ENCODE assay signal across 13 mouse cellular contexts in the genomic region with DNA sequence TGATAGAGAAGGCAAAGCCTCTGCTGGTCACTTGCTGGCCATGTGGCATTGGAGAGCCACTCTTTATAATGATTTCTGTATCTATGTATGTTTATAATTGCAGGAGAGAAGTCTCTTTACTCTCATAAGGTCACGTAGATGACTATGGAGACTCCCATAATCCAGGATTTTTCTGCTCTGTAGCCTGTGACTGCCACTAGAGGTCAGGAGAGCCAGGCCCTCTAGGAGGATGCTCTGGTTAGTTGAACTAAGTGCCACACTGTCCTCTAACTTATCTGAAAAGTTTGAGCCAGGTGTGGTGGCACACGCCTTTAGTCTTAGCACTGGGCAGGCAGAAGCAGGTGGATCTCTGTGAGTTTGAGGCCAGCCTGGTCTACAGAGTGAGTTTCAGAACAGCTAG. TPM values are rescaled to one million over a fixed set of nuclear protein-coding genes. Genes with fewer than 3 reads are reported as not detected.
DNase-seq lines count a peak whose midpoint lies in the region; ATAC-seq and TF ChIP-seq lines count a peak whose summit lies in the region.
"Had no signal": no experiment of that assay in that cellular context is flagged by ENCODE, and none has a peak within 500 bp of the region (broad histone marks: within the 10 kb centered on the region; RNA-seq: fewer than 3 reads in every experiment).

No protein-coding gene starts in this region.

- peak; percentile 46 for TF ChIP-seq RAD21 in MEL (IDR thresholded peaks at IDR 0.05; ENCODE audit: low read depth, low read length)

- H3K4me3 ChIP-seq in heart, postnatal 0 days (ENCODE audit: low read depth, low read length): no peak overlapping the region
- H3K4me3 ChIP-seq in heart, embryonic 12.5 days: no peak overlapping the region
- H3K4me3 ChIP-seq in lung, postnatal 0 days (ENCODE audit: low read depth, low read length): no peak overlapping the region
- H3K4me3 ChIP-seq in MEL (ENCODE audit: control insufficient read depth in 1 of 2, insufficient read depth in 1 of 2, low read depth in 2 of 2, low read length in 2 of 2): no peak overlapping the region
- no peak overlapping the region for H3K4me3 ChIP-seq in embryonic fibroblast, embryonic 13.5 days (ENCODE audit: insufficient read depth, low read length)
- H3K4me3 ChIP-seq: myocyte had no signal

- 38% methylated on average over 2 of the region's 2 CpGs for WGBS in heart, postnatal 0 days
- WGBS in heart, embryonic 12.5 days: 39% methylated on average over 2 of the region's 2 CpGs
- WGBS in lung, postnatal 0 days: 51% methylated on average over 2 of the region's 2 CpGs

- no peak for TF ChIP-seq EP300 in heart, postnatal 0 days (IDR thresholded peaks at IDR 0.05; ENCODE audit: low read depth)
- no peak for TF ChIP-seq EP300 in lung, postnatal 0 days (IDR thresholded peaks at IDR 0.05)
- no peak for TF ChIP-seq EP300 in MEL (IDR thresholded peaks at IDR 0.05; ENCODE audit: low read depth in 1 of 2, low read length in 2 of 2)

- no peaks in the 10 kb centered on the region for H3K9me3 ChIP-seq in heart, postnatal 0 days (replicated peaks; ENCODE audit: control insufficient read depth, low read length)
- H3K9me3 ChIP-seq in heart, embryonic 12.5 days (replicated peaks): no peaks in the 10 kb centered on the region
- H3K9me3 ChIP-seq in lung, postnatal 0 days (ENCODE audit: low read length): no peaks in the 10 kb centered on the region
- H3K9me3 ChIP-seq in MEL (replicated peaks; ENCODE audit: insufficient read depth, low read length): no peaks in the 10 kb centered on the region

- H3K4me2 ChIP-seq in heart, postnatal 0 days (ENCODE audit: low read depth, low read length): no peak overlapping the region
- H3K4me2 ChIP-seq in heart, embryonic 12.5 days: no peak overlapping the region
- H3K4me2 ChIP-seq in lung, postnatal 0 days (replicated peaks; ENCODE audit: low read depth, low read length): no peak overlapping the region

- ATAC-seq in heart, postnatal 0 days (ENCODE audit: insufficient read depth, low read depth): no peak
- ATAC-seq in heart, embryonic 12.5 days (ENCODE audit: insufficient number of reproducible peaks, low FRiP score): no peak
- ATAC-seq in lung, postnatal 0 days: no peak

- no peak overlapping the region for H3K27ac ChIP-seq in heart, postnatal 0 days (ENCODE audit: low read depth)
- no peak overlapping the region for H3K27ac ChIP-seq in heart, embryonic 12.5 days (ENCODE audit: poor library complexity, severe bottlenecking)
- H3K27ac ChIP-seq in lung, postnatal 0 days (ENCODE audit: low read length): no peak overlapping the region
- H3K27ac ChIP-seq in MEL (ENCODE audit: control insufficient read depth, low read depth, low read length): no peak overlapping the region
- H3K27ac ChIP-seq in embryonic fibroblast, embryonic 13.5 days (ENCODE audit: insufficient read depth, low read length): no peak overlapping the region

- no peak overlapping the region for H3K9ac ChIP-seq in heart, postnatal 0 days (replicated peaks; ENCODE audit: low read depth, low read length)
- no peak overlapping the region for H3K9ac ChIP-seq in heart, embryonic 12.5 days
- H3K9ac ChIP-seq in lung, postnatal 0 days (replicated peaks; ENCODE audit: low read depth): no peak overlapping the region
- no peak overlapping the region for H3K9ac ChIP-seq in MEL (ENCODE audit: control insufficient read depth, low read depth, low read length, poor library complexity, severe bottlenecking)

- no peaks in the 10 kb centered on the region for H3K79me2 ChIP-seq in MEL (ENCODE audit: control insufficient read depth, insufficient read depth, low read length, poor library complexity)

- H3K4me1 ChIP-seq in heart, postnatal 0 days (ENCODE audit: control insufficient read depth, insufficient read depth): no peaks in the 10 kb centered on the region
- no peaks in the 10 kb centered on the region for H3K4me1 ChIP-seq in heart, embryonic 12.5 days (replicated peaks)
- H3K4me1 ChIP-seq in lung, postnatal 0 days (ENCODE audit: insufficient read depth, low read depth, low read length): no peaks in the 10 kb centered on the region
- H3K4me1 ChIP-seq in MEL (ENCODE audit: control insufficient read depth in 1 of 2, insufficient read depth in 2 of 2, low read length in 2 of 2): no peaks in the 10 kb centered on the region
- H3K4me1 ChIP-seq in embryonic fibroblast, embryonic 13.5 days (ENCODE audit: control insufficient read depth, insufficient read depth, low read length): no peaks in the 10 kb centered on the region

- 0 out of 2 replicates have a peak, but pooled peaks cover 9% of the 10 kb centered on the region for H3K27me3 ChIP-seq in heart, postnatal 0 days (ENCODE audit: control insufficient read depth, insufficient read depth, low read length)
- peaks cover 25% of the 10 kb centered on the region for H3K27me3 ChIP-seq in heart, embryonic 12.5 days (replicated peaks)
- H3K27me3 ChIP-seq in lung, postnatal 0 days (replicated peaks; ENCODE audit: insufficient read depth, low read length): no peaks in the 10 kb centered on the region
- H3K27me3 ChIP-seq in MEL (ENCODE audit: control insufficient read depth in 1 of 2, insufficient read depth in 2 of 2, low read length in 2 of 2): no peaks in the 10 kb centered on the region

- no peak for TF ChIP-seq POLR2A in MEL (IDR thresholded peaks at IDR 0.05; ENCODE audit: control insufficient read depth in 1 of 2, insufficient read depth in 1 of 2, low read depth in 1 of 2, low read length in 2 of 2, poor library complexity in 1 of 2)
- no peak for TF ChIP-seq POLR2A in embryonic fibroblast, embryonic 13.5 days (IDR thresholded peaks at IDR 0.05; ENCODE audit: low read depth, low read length)

- TF ChIP-seq CTCF in heart, postnatal 0 days (IDR thresholded peaks at IDR 0.05; ENCODE audit: low read depth): peak; percentile 55
- peak; percentile 61 for TF ChIP-seq CTCF in lung, postnatal 0 days (IDR thresholded peaks at IDR 0.05)
- peak; percentile 41 to 61 (median 58) for TF ChIP-seq CTCF in MEL (IDR thresholded peaks at IDR 0.05 in 2 of 3, conservative IDR thresholded peaks at IDR 0.05 in 1 of 3; ENCODE audit: control insufficient read depth in 1 of 3, insufficient read depth in 1 of 3, low read depth in 2 of 3, low read length in 3 of 3, poor library complexity in 1 of 3, severe bottlenecking in 1 of 3)
- TF ChIP-seq CTCF in embryonic fibroblast, embryonic 13.5 days (IDR thresholded peaks at IDR 0.05; ENCODE audit: borderline replicate concordance, insufficient read depth, low read length): peak; percentile 51; the same call in 1 of the 2 replicates

- H3K36me3 ChIP-seq in heart, postnatal 0 days (replicated peaks; ENCODE audit: control insufficient read depth, insufficient read depth, low read length): no peaks in the 10 kb centered on the region
- no peaks in the 10 kb centered on the region for H3K36me3 ChIP-seq in heart, embryonic 12.5 days
- no peaks in the 10 kb centered on the region for H3K36me3 ChIP-seq in lung, postnatal 0 days (ENCODE audit: insufficient read depth, low read length)
- no peaks in the 10 kb centered on the region for H3K36me3 ChIP-seq in MEL (ENCODE audit: control insufficient read depth in 1 of 2, insufficient read depth in 2 of 2, low read length in 2 of 2)

- no peak for DNase-seq in heart, postnatal 0 days (ENCODE audit: low spot score)
- DNase-seq in lung, postnatal 0 days (ENCODE audit: low spot score): no peak
- DNase-seq in lung, postnatal 36 days: no peak
- DNase-seq in MEL (ENCODE audit: low read depth, low spot score): no peak
- DNase-seq in ovary, adult 18-20 months (ENCODE audit: low spot score): no peak
- DNase-seq in left cerebral cortex, adult 18-20 months (ENCODE audit: low spot score in 2 of 2): no peak
- DNase-seq: cerebellum, adult 8-10 months; kidney, postnatal 14 days had no signal

TF ChIP-seq in MEL, 35 proteins besides CTCF, POLR2A, EP300 and RAD21:
- TF ChIP-seq SMC3 (IDR thresholded peaks at IDR 0.05; ENCODE audit: low read depth, low read length): peak; percentile 51
- no peak for TF ChIP-seq POLR2AphosphoS5 (IDR thresholded peaks at IDR 0.05; ENCODE audit: borderline replicate concordance, low read depth, low read length)

RNA-seq across cellular contexts. Expression of gene Ccdc177, which starts 31.7 kb away (rescaled TPM):
- total RNA-seq in heart, postnatal 0 days (2014; rRNA removed; ENCODE audit: low replicate concordance): 0.31 TPM in 1 of 2 replicates, not detected in the other
- polyA plus RNA-seq in heart, postnatal 0 days (2015; fragmentation: Nextera tagmentation; extraction: Ambion mirVana): not detected in 2 replicates
- 0.03 TPM in 1 of 2 replicates, not detected in the other for polyA plus RNA-seq in heart, embryonic 12.5 days (2016; fragmentation: Nextera tagmentation; extraction: Ambion mirVana)
- polyA plus RNA-seq in lung, postnatal 0 days (2015; fragmentation: Nextera tagmentation; extraction: Ambion mirVana): 0.02 TPM in 1 of 2 replicates, not detected in the other
- not detected in 2 replicates for total RNA-seq in MEL (2012; rRNA removed)
- not detected for polyA plus RNA-seq in MEL (2012; ENCODE audit: insufficient read depth in 1 of 2, insufficient read length in 2 of 2, low read depth in 1 of 2, low replicate concordance in 2 of 2, missing spikeins in 1 of 2)
- polyA plus RNA-seq in embryonic fibroblast, embryonic 13.5 days (2011; ENCODE audit: insufficient read length, low read depth, missing spikeins): not detected in 2 replicates
- 10 to 100 TPM; 11.4 to 12.2 TPM for total RNA-seq in left cerebral cortex, adult 18-20 months (2021)
- total RNA-seq: adrenal gland, postnatal 36 days; hematopoietic stem cell, adult 5-6 weeks had no signal
- polyA plus RNA-seq: myocyte had no signal

RNA-seq across cellular contexts. Expression of gene Plekhd1, which starts 36.4 kb away (rescaled TPM):
- 2.3 TPM in 1 of 2 replicates, not detected in the other for total RNA-seq in heart, postnatal 0 days (2014; rRNA removed; ENCODE audit: low replicate concordance)
- polyA plus RNA-seq in heart, postnatal 0 days (2015; fragmentation: Nextera tagmentation; extraction: Ambion mirVana): 0.18 and 0.19 TPM in 2 replicates
- polyA plus RNA-seq in heart, embryonic 12.5 days (2016; fragmentation: Nextera tagmentation; extraction: Ambion mirVana): 0.50 and 0.70 TPM in 2 replicates
- polyA plus RNA-seq in lung, postnatal 0 days (2015; fragmentation: Nextera tagmentation; extraction: Ambion mirVana): 10.4 and 11.6 TPM in 2 replicates
- not detected in 2 replicates for total RNA-seq in MEL (2012; rRNA removed)
- polyA plus RNA-seq in MEL (2012; ENCODE audit: insufficient read depth in 1 of 2, insufficient read length in 2 of 2, low read depth in 1 of 2, low replicate concordance in 2 of 2, missing spikeins in 1 of 2): under 1 TPM in 1 of 2 experiments, not detected in 1; 0.04 TPM
- polyA plus RNA-seq in embryonic fibroblast, embryonic 13.5 days (2011; ENCODE audit: insufficient read length, low read depth, missing spikeins): not detected in 2 replicates
- 1 to 10 TPM; 2.1 to 3.6 TPM for total RNA-seq in left cerebral cortex, adult 18-20 months (2021)
- total RNA-seq: adrenal gland, postnatal 36 days; hematopoietic stem cell, adult 5-6 weeks had no signal
- polyA plus RNA-seq: myocyte had no signal
